Mouse (Mus musculus): Measurements from ENCODE around the gene Rab3a.

The Rab3a gene

GRCm38 (mm10) chr8:70758616-70759561, 4.4 kb downstream of the Rab3a start:
- no peak for DNase-seq (ENCODE audit: low spot score)

GRCm38 (mm10) chr8:70760350-70760749, 5.9 kb downstream of the Rab3a start:
- DNase-seq (ENCODE audit: low spot score) = no peak

DNA sequence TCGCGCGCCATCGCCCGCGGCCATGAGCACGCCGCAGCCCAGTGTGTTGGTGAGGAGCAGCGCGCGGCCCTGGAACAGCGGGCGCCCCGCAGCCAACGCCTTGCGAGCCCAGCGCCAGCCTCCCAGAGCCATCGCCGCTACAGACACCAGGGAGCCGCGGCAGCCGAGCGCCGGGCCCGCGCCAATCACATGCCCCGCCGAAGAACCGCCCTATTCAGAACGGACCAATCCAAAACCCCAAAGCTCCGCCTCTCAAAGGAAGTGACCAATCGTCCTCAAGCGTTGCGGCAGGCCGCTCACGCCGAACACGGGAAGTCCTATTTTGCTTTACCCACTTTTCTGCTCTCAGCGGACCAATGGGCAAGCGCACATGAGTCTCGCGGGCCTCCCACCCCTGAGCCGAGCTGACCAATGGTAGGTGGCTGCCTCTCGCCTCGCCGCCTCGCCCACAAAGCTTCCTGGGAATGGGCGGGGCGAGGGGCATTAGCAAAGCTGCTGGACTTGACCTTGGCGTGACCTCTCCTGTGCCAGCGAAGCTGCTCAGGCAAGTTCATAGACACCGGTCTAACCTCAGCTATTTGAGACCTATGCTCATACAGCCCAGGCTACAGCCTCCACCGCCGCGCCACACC, 6.4 kb downstream of the Rab3a start, which contains the start of gene Mpv17l2:
Gene Mpv17l2 (minus strand): TSS at position 172 of the 632 bp plus-strand sequence.
- DNase-seq (ENCODE audit: low spot score) = peak; percentile 98

DNA sequence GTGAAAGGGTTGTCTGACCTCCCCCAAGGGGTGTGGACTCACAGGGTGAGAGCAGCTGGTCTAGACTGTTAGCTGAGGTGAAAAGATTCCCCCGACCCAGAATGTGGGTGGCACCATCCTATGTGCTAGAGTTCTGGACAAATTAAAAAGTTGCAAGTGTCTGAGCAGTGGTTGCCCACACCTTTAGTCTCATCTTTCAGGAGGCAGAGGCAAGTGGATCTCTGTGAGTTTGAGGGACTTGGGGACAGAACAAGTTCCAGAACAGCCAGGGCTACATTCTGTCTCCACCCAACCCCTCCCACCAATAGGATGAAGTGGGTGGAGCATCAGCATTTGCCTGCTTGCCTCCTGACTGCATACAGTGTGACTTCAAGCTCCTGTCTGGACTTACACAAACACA, 7.6 kb downstream of the Rab3a start:
- DNase-seq (ENCODE audit: low spot score) = no peak

DNA sequence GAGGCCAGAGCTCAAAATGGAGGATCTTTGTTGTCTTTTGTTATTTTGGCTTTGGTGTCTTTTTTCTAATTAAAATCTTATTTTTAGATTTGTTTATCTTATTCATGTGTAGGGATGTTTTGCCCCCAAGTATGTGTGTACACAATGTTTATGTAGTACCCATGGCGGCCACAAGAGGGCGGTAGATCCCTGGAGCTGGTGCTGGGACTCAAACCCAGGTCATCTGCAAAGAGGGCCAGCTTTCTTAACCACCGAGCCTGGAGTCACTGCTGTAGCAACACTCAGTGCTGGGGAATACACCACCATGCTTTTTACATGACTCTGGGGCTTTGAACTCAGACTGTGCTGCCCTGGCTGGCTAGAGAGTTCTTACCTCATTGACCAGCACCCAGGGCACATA, 8.9 kb downstream of the Rab3a start:
- peak; percentile 69 for DNase-seq (ENCODE audit: low spot score)

DNA sequence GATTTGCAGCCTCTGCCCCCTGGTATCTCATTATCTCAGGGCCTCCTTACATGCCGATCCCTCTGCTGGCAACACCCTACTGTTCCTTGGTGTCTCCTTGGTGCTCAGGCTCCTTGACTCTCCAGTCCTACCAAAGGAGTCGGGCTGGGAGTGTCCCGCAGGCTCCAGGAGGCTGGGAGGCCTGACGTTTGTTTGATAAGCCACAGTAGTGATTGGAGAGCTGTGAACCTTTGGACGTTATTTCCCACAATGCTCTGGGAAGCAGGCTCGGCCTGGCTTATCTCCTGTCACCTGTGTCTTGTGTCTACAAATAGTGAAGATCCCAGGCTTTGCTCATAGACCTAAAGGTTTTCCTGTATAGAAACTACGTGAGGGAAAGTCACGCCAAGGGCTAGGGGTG, 9.5 kb downstream of the Rab3a start:
- DNase-seq (ENCODE audit: low spot score) = no peak

- DNase-seq (ENCODE audit: low spot score) = no peak
These were observed 10.2 kb downstream of the Rab3a start for GRCm38 (mm10) chr8:70764676-70765075.

- no peak for DNase-seq (ENCODE audit: low spot score)
These were observed 10.8 kb downstream of the Rab3a start for GRCm38 (mm10) chr8:70765329-70765728.

- DNase-seq (ENCODE audit: low spot score) = peak; percentile 46
These were observed 11.5 kb downstream of the Rab3a start for GRCm38 (mm10) chr8:70765838-70766570.

DNA sequence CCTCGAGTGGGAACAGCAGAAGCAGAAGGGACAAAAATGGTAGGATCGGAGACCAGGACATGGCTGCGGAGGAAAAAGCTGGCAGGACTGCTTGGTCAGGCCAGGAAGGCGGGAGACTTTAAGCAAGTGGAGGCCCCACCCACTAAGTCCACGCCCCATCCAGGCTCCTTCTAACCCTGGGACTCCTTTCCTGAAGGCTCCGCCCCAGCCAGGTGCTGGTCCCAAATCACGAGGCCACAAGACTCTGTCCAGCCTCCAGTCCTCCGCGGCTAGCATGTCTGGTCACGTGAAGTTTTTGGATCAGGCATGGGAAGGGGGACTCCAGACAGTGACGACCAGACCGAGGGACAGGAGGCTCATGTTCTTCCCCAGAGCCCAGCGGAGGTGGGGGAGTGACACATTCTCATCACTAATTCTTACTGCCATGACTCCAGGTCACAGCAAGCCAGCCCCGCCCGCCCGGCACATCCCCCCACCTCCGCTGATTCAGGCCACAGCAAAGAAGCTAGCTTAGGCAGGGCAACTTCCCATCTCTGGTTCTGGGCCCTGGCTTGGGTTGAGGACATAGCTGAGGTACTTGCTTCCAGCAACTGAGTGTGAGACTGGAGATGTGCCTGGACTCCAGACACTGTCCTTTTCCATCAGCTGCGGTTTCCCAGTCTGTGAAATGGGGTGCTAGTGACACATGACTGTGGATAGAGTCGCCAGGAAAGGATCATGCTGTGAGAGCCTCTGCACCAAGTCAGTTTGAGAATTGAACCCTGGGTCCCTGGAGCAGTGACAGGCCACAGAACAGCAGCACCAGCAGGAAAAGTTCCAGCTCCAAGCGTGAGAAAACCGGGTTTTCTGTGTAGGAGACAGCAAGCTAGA, 12.3 kb downstream of the Rab3a start:
- DNase-seq (ENCODE audit: low spot score) = peak; percentile 65

DNA sequence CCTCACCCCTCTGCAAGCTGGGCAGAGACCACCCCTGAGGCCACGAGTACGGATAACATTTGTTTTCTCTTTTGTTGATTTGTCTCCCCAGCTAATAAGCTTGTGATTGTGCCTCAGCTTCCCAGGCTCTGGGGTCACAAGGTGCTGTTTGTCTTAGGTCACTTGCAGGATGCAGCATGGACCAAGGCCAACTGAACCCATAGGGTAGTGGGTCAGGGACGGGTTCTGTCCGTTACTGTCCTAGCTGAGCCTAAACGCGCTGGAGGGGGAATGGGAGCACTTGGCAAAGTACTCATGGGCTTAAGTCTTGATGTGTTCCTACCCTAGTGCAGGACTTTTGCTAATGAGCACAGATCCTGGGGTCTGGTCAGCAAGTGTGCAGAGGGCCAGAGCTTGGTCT, 13.0 kb downstream of the Rab3a start:
- DNase-seq (ENCODE audit: low spot score) = no peak

- DNase-seq (ENCODE audit: low spot score) = no peak
These were observed 13.8 kb downstream of the Rab3a start for GRCm38 (mm10) chr8:70768231-70768776.

GRCm38 (mm10) chr8:70768956-70769355, 14.5 kb downstream of the Rab3a start:
- no peak for DNase-seq (ENCODE audit: low spot score)

DNA sequence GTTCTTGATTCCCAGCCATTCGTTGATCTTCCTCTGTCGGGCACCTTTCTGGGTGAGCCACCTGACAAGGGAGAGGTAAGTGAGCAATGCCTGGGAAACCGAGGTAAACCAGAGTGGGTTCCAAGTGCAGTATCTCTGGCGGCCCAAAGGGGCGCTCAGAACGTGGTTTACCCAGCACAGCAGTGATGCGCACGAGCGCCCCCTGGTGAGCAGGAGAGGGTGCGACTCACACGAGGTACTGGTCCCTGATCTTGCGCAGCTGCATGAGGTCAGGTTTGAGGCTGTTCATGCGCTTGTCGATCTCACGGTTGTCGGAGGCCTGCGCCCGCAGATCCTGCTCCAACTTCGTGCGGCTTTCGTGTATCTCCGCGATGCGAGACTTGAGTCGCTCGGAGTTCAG, 14.9 kb downstream of the Rab3a start:
- peak; percentile 98 for DNase-seq (ENCODE audit: low spot score)

- no peak for DNase-seq (ENCODE audit: low spot score)
These were observed 15.4 kb downstream of the Rab3a start for GRCm38 (mm10) chr8:70769858-70770257.

DNA sequence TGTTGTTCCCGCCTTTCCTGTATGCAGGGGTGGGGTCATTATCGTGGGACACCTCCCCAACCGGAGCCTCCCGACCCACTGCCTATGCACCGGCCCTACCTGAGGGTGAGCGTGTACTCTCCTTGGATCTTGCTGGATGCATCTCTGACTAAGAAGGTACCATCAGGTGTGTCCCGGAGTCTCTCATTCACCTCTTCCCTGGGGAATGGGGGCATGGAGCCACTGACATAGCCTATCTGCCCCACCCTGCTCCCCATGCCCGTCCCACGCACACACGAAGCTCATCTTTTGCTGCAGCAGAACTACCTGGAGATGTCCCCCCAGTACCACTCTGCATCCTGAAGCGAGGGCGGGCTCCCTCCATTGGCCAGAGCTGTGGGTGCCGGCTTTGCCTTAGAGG, 16.3 kb downstream of the Rab3a start:
- DNase-seq (ENCODE audit: low spot score) = no peak

GRCm38 (mm10) chr8:70771217-70771616, 16.7 kb downstream of the Rab3a start:
- no peak for DNase-seq (ENCODE audit: low spot score)

DNA sequence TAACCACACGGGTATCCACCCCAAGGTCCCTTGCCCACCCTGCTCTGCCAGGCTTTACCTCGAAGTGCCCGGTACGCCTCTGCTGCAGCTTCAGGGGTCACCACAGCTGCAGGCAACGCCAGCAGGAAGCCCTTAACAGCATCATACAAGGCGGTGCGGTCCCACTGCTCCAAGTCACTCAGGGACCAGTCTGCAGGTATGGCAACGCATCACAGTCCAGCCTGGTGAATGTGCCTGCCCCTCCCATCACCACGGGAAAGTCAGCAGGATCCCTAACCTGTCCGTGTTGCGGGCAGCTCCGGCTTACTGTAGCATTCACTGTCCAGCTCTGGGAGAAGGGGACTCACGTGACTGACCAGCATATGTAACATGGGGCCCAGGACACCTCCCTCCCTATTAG, 17.6 kb downstream of the Rab3a start:
- DNase-seq (ENCODE audit: low spot score) = no peak

DNA sequence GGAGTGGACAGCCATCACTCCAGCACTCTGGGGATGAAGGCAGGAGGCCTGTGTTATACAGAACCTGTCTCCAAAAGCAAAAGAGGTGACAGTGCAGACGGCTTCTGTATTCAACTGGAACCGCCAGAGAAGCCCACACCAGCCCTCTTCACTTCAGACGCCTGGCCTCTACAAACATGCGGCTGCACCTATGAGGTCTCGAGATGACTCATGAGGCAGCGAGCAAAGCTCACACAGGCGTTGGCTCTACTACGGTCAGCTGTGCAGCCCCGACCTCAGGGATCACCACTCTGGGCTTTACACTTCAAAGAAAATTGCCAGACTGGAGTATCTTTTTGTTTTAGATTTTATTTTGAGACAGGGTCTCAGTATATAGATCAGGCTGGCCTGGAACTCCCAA, 18.4 kb downstream of the Rab3a start:
- no peak for DNase-seq (ENCODE audit: low spot score)

DNA sequence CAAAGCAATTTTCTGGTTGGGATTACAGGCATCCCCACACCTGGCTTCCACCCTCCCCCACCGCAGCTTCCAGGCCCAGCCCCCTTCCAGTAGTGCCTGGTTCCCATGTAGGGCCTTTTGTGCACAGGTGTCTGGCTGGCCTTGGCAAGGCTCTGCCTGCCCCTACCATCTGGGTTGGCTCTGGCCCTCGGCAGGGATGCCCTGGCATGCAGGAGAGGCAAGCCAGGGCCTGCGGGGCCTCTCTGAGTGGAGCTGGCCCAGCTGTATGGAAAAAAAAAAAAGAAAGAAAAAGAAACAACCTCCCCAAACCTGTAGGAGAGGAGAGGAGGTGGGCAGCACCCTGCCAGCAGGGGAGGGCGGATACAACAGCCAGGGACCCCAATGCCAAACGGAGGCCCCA, 18.9 kb downstream of the Rab3a start:
- DNase-seq (ENCODE audit: low spot score) = no peak

- no peak for DNase-seq (ENCODE audit: low spot score)
These were observed 19.4 kb downstream of the Rab3a start for GRCm38 (mm10) chr8:70773833-70774232.
